Mouse (Mus musculus) stomach, postnatal 0 days (tissue): ENCODE data around the gene Cdh4. TPM values are rescaled to one million over a fixed set of nuclear protein-coding genes. Genes with fewer than 3 reads are reported as not detected.
A peak's percentile ranks its signal among the peaks of the same experiment; 100 is the strongest.

ENCODE experiments used
- ATAC-seq: fragments of 200-750 bp; cut with Nextera tagmentation; 2 replicates; pipeline ENCODE4 v1.8.0; 2017; ENCODE audit not compliant: low FRiP score, low TSS enrichment
- DNase-seq: peaks from one replicate; pipeline ENCODE4 v3.0.0-alpha.2; 2016; ENCODE audit warnings: low spot score
- H3K27ac ChIP-seq: fragments of 300-500 bp; sonication (generic); replicated peaks from 2 replicates; pipeline ENCODE4 v1.5.1; 2014; ENCODE audit warnings: mild to moderate bottlenecking, control low read depth
- H3K27me3 ChIP-seq: fragments of 300-500 bp; sonication (generic); 2 replicates; pipeline ENCODE4 v1.6.1; 2014; ENCODE audit warnings: low read length; ENCODE audit not compliant: control insufficient read depth, insufficient read depth
- H3K36me3 ChIP-seq: fragments of 300-500 bp; sonication (generic); 2 replicates; pipeline ENCODE4 v1.6.1; 2014; ENCODE audit warnings: low read length, mixed read lengths; ENCODE audit not compliant: control insufficient read depth, insufficient read depth
- H3K4me1 ChIP-seq: fragments of 300-500 bp; sonication (generic); replicated peaks from 2 replicates; pipeline ENCODE4 v1.6.1; 2014; ENCODE audit warnings: antibody characterized with exemption; ENCODE audit not compliant: control insufficient read depth, insufficient read depth
- H3K4me2 ChIP-seq: fragments of 300-500 bp; sonication (generic); replicated peaks from 2 replicates; pipeline ENCODE4 v1.6.1; 2014; ENCODE audit warnings: low read depth, mild to moderate bottlenecking, control low read depth, moderate library complexity
- H3K4me3 ChIP-seq: fragments of 300-500 bp; sonication (generic); 2 replicates; pipeline ENCODE4 v1.5.1; 2014; ENCODE audit warnings: low read depth, low read length, control low read depth
- H3K9ac ChIP-seq: fragments of 300-500 bp; sonication (generic); 2 replicates; pipeline ENCODE4 v1.6.1; 2014; ENCODE audit warnings: mild to moderate bottlenecking, low read length, control low read depth, mixed read lengths
- H3K9me3 ChIP-seq: fragments of 300-500 bp; sonication (generic); 2 replicates; pipeline ENCODE4 v1.6.1; 2016; ENCODE audit warnings: low read length; ENCODE audit not compliant: control insufficient read depth
- CTCF ChIP-seq: IDR thresholded peaks from 2 replicates; pipeline ENCODE4 v1.5.1; 2016; ENCODE audit warnings: antibody characterized with exemption, low read depth, mild to moderate bottlenecking, moderate library complexity
- EP300 ChIP-seq: optimal IDR thresholded peaks from 2 replicates; pipeline ENCODE3; 2016; ENCODE audit warnings: antibody characterized with exemption
- WGBS: fragments of 180-500 bp; shearing (Covaris S2); extraction: QIAGEN DNeasy Blood & Tissue Kit; methylation state at CpG from one replicate; pipeline ENCODE4 v1.1.7; 2014; 5-methylcytosine and 5-hydroxymethylcytosine counted together
- polyA plus RNA-seq: library from polyadenylated mRNA; unstranded; fragments of >200 nt; fragmentation: Nextera tagmentation; extraction: Ambion mirVana; gene quantifications from 2 replicates; pipeline ENCODE4 v1.2.1, GENCODE M21; 2015

Gene Cdh4
- 2.9 and 3.1 TPM in 2 replicates for polyA plus RNA-seq

DNA sequence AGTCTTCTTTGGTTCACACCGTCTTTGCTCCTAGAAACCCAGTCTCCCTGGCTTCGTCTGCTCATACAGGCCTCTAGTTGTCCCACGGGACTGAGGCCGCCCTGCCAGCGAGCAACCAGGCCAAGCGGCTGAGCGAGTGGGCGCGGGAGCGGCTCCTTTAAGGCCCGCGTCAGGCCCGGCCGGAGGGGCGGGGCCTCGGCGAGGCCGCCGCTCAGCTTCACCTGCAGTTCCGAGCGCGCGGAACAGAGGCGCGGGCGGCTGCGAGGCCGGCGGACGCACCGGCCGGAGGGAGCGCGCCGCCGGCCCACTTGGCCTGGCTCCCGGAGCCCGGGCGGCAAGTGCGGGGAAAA lies at the start of gene Cdh4:
Gene Cdh4 (plus strand): TSS at position 241 of the 350 bp plus-strand sequence.
- TF ChIP-seq CTCF: no peak
- TF ChIP-seq EP300: no peak
- Histone ChIP-seq H3K9me3 (no peaks in the 10 kb centered on the region), H3K27me3 (peaks cover 2% of the 10 kb centered on the region; the same call in 1 of the 2 replicates), H3K36me3 (no peaks in the 10 kb centered on the region), H3K4me1 (peaks cover 3% of the 10 kb centered on the region; the same call in 1 of the 2 replicates), H3K4me2 (peak within 1 kb of the TSS; percentile 100), H3K27ac (no peak within 1 kb of the TSS; the same call in 1 of the 2 replicates), H3K4me3 (peak within 1 kb of the TSS; percentile 61), H3K9ac (peak within 1 kb of the TSS; percentile 47)
- 1% methylated on average over 38 of the region's 40 CpGs for WGBS
- DNase-seq (peak; percentile 74), ATAC-seq (peak; percentile 87)

DNA sequence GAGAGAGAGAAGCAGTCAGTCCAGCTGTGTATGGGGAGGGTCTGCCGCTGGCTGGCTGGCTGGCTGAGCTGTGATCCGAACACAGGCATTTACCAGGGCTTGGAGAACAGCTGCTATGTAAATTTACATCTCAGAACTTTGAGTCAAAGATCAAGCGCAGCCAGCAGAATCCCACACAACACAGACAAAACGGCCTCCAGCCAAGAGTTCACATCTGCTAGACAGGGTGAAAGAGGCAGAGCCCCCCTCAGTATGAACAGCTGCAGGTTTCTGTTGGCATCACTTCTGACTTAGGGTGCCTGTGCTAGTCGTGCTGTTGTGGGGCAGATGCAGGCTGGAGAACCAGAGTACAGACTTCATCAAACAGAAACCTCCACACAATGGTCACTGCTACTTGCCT lies 46.8 kb upstream of the Cdh4 start:
- 28% methylated on average over 5 of the region's 5 CpGs for WGBS
- TF ChIP-seq CTCF (no peak), EP300 (no peak)
- DNase-seq (no peak), ATAC-seq (no peak)
- Histone ChIP-seq H3K9me3 (no peaks in the 10 kb centered on the region), H3K4me1 (no peaks in the 10 kb centered on the region), H3K27ac (no peak overlapping the region), H3K36me3 (no peaks in the 10 kb centered on the region), H3K4me2 (no peak overlapping the region), H3K27me3 (no peaks in the 10 kb centered on the region), H3K9ac (no peak overlapping the region), H3K4me3 (no peak overlapping the region)

DNA sequence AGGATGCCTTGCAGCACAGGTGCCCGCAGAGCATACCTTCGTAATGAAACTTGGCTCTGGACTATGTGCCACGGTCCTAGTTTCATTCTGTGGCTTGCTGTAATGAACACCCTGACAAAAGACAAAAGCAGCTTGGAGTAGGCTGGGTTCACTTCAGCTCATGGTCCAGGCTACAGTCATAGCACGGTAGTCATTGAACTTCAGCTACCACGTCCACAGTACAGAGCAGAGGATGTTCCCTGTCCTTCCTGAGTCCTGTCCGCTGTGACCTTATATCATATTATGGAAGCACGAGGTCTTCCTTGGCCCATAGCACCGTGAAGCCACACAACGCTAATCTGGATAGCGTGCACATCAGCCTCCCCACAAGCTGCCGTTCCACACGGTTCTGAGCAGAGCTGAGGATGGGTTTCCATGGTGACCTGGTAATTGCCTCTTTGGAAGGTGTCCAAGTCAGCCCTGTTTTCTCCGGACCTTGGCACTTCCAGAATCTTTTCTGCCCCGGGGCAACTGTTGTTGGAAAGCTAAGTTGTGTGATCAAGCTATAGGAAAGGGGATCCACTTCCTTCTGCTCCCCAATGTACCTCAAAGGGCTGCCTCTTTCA lies 42.5 kb upstream of the Cdh4 start:
- H3K9ac ChIP-seq: no peak overlapping the region
- DNase-seq (no peak), ATAC-seq (no peak)
- H3K27me3 ChIP-seq: no peaks in the 10 kb centered on the region
- no peaks in the 10 kb centered on the region for H3K4me1 ChIP-seq
- H3K9me3 ChIP-seq: no peaks in the 10 kb centered on the region
- no peak for TF ChIP-seq CTCF
- TF ChIP-seq EP300: no peak
- no peak overlapping the region for H3K27ac ChIP-seq
- no peak overlapping the region for H3K4me3 ChIP-seq
- no peaks in the 10 kb centered on the region for H3K36me3 ChIP-seq
- no peak overlapping the region for H3K4me2 ChIP-seq
- WGBS: 75% methylated on average over 14 of the region's 14 CpGs

DNA sequence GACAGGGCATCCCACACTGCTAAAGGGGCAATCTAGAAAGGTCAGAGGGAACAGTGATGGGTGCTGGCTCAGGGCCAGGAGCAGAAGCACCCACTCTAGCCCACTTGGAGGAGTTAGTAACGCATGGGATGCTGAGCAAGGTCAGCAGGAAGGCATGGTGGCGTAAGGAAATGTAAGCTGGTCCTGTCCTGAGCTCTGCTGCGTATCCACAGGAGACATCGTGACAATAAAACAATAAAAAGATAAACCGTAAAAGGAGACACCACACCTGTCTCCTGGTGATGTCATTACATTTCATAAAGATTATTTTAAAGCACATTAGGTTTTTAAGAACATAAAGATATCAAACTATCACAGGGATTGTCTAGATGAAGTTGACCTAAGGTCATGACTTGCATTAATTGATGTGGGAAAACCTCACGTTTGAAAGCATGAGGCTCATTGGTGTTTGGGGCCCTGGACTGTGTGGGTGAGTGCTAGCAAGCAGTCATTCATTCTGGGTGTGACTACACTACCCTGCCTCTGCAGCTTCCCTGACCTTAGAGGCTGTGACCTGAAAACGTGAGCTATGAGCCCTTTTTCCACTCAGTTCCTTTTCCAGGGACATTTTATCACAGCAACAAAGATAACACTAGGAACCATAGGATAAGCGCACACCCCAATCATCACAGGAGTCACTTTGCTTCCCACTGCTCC lies 31.2 kb upstream of the Cdh4 start:
- no peak overlapping the region for H3K4me2 ChIP-seq
- ATAC-seq: no peak
- WGBS: 67% methylated on average over 8 of the region's 8 CpGs

DNA sequence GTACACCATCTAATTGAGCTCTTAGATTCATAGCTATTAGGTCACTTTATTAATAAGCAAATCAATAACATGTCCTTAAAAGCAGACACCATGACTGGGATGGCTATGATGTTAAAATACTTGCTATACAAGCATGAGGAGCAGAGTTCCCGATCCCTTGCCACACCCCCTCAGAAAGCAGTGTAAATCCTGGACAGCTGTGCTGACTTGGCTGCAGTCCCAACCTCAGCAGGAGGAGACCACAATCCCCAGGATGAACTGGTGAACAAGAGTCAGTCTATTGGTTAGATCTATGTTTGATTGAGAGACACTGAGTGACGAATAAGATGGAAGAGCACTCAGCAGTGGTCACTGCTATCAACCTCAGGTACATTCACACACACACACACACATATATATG lies 29.3 kb upstream of the Cdh4 start:
- no peak for TF ChIP-seq EP300
- no peak for TF ChIP-seq CTCF
- no peaks in the 10 kb centered on the region for H3K27me3 ChIP-seq
- no peak overlapping the region for H3K4me3 ChIP-seq
- no peak overlapping the region for H3K4me2 ChIP-seq
- DNase-seq (no peak), ATAC-seq (no peak)
- no peaks in the 10 kb centered on the region for H3K9me3 ChIP-seq
- 38% methylated on average over 2 of the region's 2 CpGs for WGBS
- no peaks in the 10 kb centered on the region for H3K4me1 ChIP-seq
- no peak overlapping the region for H3K9ac ChIP-seq
- H3K36me3 ChIP-seq: no peaks in the 10 kb centered on the region
- H3K27ac ChIP-seq: no peak overlapping the region

More for the DNA sequence above, 31.2 kb upstream of the Cdh4 start:
- Histone ChIP-seq H3K27me3 (no peaks in the 10 kb centered on the region), H3K4me1 (no peaks in the 10 kb centered on the region), H3K27ac (no peak overlapping the region), H3K9ac (no peak overlapping the region), H3K9me3 (no peaks in the 10 kb centered on the region), H3K36me3 (no peaks in the 10 kb centered on the region), H3K4me3 (no peak overlapping the region)
- no peak for TF ChIP-seq EP300
- TF ChIP-seq CTCF: no peak
- no peak for DNase-seq

DNA sequence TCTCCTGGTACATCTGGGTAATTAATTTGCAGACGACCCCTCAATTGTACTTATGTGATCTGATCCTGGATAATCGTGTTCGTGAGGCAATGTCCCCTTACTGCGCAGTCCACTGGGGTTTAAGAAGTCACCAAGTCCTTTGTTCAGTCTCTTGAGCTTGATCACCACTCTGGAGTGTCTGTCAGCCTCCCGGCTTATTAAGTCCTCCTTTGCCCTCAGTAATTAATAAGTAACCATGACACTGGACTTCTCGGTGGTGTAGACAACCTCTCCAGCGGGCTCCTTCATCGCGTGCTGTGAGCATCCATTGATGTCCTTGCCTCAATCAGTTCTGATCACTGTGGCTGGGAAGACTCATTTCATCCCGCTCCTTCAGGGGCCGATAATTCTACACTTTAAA lies 28.0 kb upstream of the Cdh4 start:
- Histone ChIP-seq H3K4me3 (no peak overlapping the region), H3K4me2 (no peak overlapping the region), H3K36me3 (no peaks in the 10 kb centered on the region), H3K9me3 (no peaks in the 10 kb centered on the region), H3K27ac (no peak overlapping the region), H3K9ac (no peak overlapping the region), H3K4me1 (no peaks in the 10 kb centered on the region), H3K27me3 (no peaks in the 10 kb centered on the region)
- no peak for DNase-seq
- TF ChIP-seq CTCF: no peak
- TF ChIP-seq EP300: no peak
- no peak for ATAC-seq
- WGBS: 77% methylated on average over 11 of the region's 11 CpGs
